Mouse (Mus musculus) bone marrow macrophage, adult 2 months (primary cell): ENCODE data around the gene Camk2b.

ENCODE experiments used
- CTCF ChIP-seq: IDR thresholded peaks from 2 replicates; pipeline ENCODE4 v1.5.1; 2012; ENCODE audit warnings: low read depth, mild to moderate bottlenecking, low read length, moderate library complexity
- POLR2A ChIP-seq: IDR thresholded peaks from 2 replicates; pipeline ENCODE4 v1.6.1; 2012; ENCODE audit warnings: mild to moderate bottlenecking, low read depth, low read length, borderline replicate concordance

GRCm38 (mm10) chr11:6086991-6087390, 20.8 kb upstream of the Camk2b start:
- no peak for TF ChIP-seq POLR2A
- no peak for TF ChIP-seq CTCF
